Mouse (Mus musculus) adrenal gland, postnatal 36 days (tissue): ENCODE measurements around the gene Myh3. TPM values are rescaled to one million over a fixed set of nuclear protein-coding genes. Genes with fewer than 3 reads are reported as not detected.

Source experiments
- DNase-seq, 2 experiments: peaks; one replicate each; pipeline ENCODE4 v3.0.0; 2021; ENCODE audit warnings: mixed read lengths in 1 of 2
- long read RNA-seq, 2 experiments: library from polyadenylated mRNA; stranded (forward); transcript quantifications; one replicate each; pipeline ENCODE4 v2.0.0; 2021; ENCODE audit warnings: borderline sequencing depth in 2 of 2
- total RNA-seq, 2 experiments: library from RNA; stranded (reverse); gene quantifications; 2 replicates each; pipeline ENCODE4 v1.2.3; 2021

Gene Myh3
- total RNA-seq = under 1 TPM; 0.03 to 0.07 TPM
- long read RNA-seq, experiment 1 = 0 reads
- long read RNA-seq, experiment 2 = 0 reads

GRCm38 (mm10) chr11:67078000-67078399 lies at the start of gene Myh3:
Gene Myh3 (plus strand): TSS chr11:67078300.
- no peak for DNase-seq

GRCm38 (mm10) chr11:67030904-67031602 lies 47.0 kb upstream of the Myh3 start:
- peak; percentile 38 to 57 for DNase-seq

- DNase-seq = no peak
These were observed 46.5 kb upstream of the Myh3 start for GRCm38 (mm10) chr11:67031603-67031915.

GRCm38 (mm10) chr11:67034775-67035485 lies 43.2 kb upstream of the Myh3 start:
- DNase-seq = no peak

GRCm38 (mm10) chr11:67036229-67036628 lies 41.9 kb upstream of the Myh3 start:
- DNase-seq = no peak

- DNase-seq = no peak
These were observed 41.2 kb upstream of the Myh3 start for GRCm38 (mm10) chr11:67036892-67037291.

- no peak for DNase-seq
These were observed 38.3 kb upstream of the Myh3 start for GRCm38 (mm10) chr11:67039799-67040198.

GRCm38 (mm10) chr11:67040483-67040882 lies 37.6 kb upstream of the Myh3 start:
- no peak for DNase-seq

GRCm38 (mm10) chr11:67043007-67043406 lies 35.1 kb upstream of the Myh3 start:
- no peak for DNase-seq

- DNase-seq = no peak
These were observed 33.1 kb upstream of the Myh3 start for GRCm38 (mm10) chr11:67044959-67045358.

GRCm38 (mm10) chr11:67047199-67047598 lies 30.9 kb upstream of the Myh3 start:
- DNase-seq = no peak

- no peak for DNase-seq
These were observed 29.6 kb upstream of the Myh3 start for GRCm38 (mm10) chr11:67048496-67048895.

- DNase-seq = no peak
These were observed 28.8 kb upstream of the Myh3 start for GRCm38 (mm10) chr11:67049256-67049655.

- DNase-seq = no peak
These were observed 26.3 kb upstream of the Myh3 start for GRCm38 (mm10) chr11:67051676-67052320.

- peak; percentile 93 to 94 for DNase-seq
These were observed 25.7 kb upstream of the Myh3 start, which contains the start of the genes Adprm and Sco1 for GRCm38 (mm10) chr11:67052321-67052952. Gene Adprm (minus strand): TSS chr11:67052594. Gene Sco1 (plus strand): TSS chr11:67052670.

GRCm38 (mm10) chr11:67054754-67055365 lies 23.2 kb upstream of the Myh3 start:
- no peak for DNase-seq

- DNase-seq = no peak
These were observed 16.8 kb upstream of the Myh3 start for GRCm38 (mm10) chr11:67061311-67061710.

- no peak for DNase-seq
These were observed 15.4 kb upstream of the Myh3 start for GRCm38 (mm10) chr11:67062726-67063125.

- no peak for DNase-seq
These were observed 10.4 kb upstream of the Myh3 start for GRCm38 (mm10) chr11:67067741-67068140.

- DNase-seq = no peak
These were observed 5.4 kb upstream of the Myh3 start for GRCm38 (mm10) chr11:67072615-67073130.

GRCm38 (mm10) chr11:67075036-67075435 lies 3.1 kb upstream of the Myh3 start:
- no peak for DNase-seq

GRCm38 (mm10) chr11:67076781-67077180 lies 1.3 kb upstream of the Myh3 start:
- peak in 1 of 2 experiments; percentile 11 for DNase-seq
